Mouse (Mus musculus) telencephalon, adult 2 months (tissue): ENCODE measurements around the gene Fmn2.

Source experiments
- DNase-seq: peaks from one replicate; pipeline ENCODE4 v3.0.0-alpha.2; 2011; ENCODE audit warnings: low read depth, low spot score

Fmn2 gene

DNA sequence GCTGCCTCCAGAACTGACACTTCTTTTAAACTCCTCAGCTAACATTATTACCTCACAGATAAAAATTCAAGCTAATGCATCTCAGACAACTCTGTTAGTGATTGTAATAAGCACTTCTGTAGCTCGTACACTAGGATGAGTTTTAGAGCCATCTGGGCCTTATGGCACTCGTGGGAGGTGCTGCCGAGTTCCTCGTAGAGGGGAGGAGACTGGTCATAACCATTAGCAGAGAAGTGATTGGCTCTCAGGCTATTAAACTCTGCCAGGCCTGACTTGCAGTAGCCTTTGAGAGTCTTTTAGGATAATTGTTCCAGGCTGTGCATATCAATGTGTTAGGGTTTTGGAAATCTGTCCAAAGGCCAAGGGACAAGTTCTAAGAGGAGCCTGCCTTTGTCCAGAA, 55.6 kb downstream of the Fmn2 start:
- no peak for DNase-seq

DNA sequence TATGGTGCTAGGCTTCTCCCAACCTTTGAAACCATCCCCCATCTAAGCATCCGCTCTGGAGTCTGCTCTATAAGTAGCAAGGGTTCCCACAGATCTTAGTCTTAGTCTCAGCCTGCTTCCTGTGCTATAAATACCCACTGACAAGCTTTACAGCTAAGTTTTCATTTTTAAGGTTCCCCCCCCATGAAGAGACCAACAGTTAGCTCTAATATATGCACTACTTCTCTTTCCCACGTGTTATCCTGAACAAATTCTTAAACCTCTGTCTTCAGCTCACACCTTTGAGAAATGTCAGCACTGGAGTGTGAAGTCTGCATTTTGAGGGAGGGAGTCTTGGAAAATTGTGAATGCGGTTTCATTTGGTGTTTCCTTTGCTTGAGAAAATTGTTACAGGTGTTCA, 56.2 kb downstream of the Fmn2 start:
- DNase-seq, result peak; percentile 45

DNA sequence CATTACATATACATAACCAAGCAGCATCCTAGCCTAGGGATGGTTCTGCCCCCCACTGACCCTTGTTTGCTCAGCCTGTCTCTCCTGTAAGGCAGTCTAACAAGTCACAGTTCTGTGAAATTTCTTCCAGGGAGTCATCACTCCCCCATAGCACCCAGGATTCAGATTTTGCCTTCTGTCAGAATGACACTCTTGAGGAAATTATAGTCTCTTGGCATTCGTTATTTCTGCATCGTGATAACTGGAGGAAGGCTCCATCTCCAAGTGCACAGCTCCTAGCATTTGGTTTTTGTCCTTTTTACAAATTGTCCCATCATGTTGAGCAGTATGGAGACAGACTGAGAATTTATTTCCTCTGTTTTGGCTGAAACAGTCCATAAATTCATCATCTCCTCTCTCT, 56.9 kb downstream of the Fmn2 start:
- peak; percentile 79 for DNase-seq

DNA sequence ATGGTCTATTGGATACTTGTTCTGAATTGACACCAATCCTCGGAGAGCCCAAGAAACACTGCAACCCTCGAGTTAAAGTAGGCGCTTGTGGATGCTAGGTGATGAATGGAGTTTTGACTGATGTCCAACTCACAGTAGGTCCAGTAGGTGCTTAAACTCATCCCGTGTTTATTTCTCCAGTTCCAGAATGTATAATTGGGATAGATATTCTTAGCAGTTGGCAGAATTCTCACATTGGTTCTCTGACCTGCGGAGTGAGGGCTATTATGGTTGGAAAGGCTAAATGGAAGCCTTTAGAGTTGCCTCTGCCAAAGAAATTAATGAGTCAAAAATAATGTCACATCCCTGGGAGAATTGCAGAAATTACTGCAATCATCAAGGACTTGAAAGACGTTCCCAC, 62.9 kb downstream of the Fmn2 start:
- no peak for DNase-seq

DNA sequence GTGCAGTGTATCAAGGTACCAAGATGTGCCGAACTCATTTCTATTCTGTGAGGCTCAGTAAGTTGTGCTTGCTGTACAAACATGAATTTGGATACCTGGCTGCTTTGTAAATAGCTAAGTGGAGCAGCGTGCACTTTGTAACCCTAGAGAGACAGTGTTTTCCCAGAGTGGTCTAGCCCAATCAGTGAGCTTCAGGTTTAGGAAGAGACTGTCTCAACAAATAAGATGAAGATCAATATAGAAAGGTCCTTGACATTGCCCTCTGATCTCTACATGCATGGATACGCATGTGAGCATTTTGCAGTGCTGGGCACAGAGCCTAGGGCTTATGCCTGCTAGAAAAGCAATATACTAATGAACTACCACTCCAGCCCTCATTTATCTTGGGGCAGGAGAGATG, 67.0 kb downstream of the Fmn2 start:
- DNase-seq, result no peak

DNA sequence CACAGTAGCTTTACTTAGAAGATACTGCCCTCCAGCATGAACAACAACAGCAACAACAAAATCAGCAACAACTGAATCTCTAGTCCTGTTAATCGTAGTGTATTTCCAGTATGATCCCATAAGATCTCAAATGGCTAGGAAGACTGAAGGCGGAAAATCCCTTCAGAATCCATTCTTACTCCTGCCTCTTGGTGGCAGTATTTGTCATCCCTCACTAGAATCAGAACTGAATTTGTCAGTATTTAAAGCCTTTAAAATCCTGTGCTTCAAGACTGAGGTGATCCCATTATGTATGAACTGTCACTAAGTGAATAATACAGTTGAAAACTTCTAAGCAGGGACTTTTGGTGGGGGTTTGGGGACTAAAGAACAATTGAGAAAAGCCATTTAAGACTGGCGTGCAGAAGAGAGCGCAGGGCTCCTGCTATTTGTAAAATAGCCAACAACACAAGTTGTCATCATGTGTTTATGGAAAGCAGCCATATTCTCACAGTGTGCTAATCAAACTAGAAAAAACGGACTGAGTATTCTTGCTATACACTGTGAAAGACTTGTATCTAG, 90.9 kb downstream of the Fmn2 start:
- peak; percentile 32 for DNase-seq

DNA sequence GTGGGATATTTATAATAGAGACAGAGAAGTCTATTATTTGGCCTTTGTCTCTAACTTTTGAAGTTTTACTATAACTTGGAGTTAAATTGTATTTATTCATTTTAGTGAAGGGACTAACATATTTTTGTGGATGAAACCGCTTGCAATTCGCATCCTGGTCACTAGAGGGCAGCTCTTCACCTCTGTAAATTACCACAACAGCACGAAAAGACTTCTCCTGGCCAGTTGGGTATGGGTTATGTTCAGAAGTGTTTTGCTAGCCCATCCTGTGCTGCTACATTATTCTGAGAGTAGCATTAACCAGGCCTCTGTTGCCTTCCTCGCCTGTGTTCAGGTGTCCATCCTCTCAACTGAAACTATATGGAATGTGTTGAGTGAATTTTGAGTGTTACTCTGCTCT, 93.4 kb downstream of the Fmn2 start:
- peak; percentile 31 for DNase-seq

DNA sequence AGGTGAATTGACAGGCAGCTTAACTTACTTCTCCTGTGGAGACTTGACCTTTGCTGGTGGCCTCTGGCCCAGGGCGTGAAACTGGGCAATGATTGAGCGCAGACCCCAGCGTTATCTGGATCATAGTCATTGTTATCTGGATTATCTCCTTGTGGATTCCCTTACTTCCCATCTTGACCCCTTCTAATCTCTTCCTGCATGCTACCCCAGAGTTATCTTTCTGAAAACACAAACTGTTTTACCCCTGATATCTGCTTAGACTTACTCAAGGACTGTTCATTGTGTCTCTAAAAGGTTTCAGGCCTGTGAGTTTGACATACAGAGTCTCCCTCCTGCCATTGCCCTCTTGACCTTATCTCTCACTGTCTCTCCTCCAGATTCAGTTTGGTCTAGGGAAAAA, 95.9 kb downstream of the Fmn2 start:
- DNase-seq, result no peak

DNA sequence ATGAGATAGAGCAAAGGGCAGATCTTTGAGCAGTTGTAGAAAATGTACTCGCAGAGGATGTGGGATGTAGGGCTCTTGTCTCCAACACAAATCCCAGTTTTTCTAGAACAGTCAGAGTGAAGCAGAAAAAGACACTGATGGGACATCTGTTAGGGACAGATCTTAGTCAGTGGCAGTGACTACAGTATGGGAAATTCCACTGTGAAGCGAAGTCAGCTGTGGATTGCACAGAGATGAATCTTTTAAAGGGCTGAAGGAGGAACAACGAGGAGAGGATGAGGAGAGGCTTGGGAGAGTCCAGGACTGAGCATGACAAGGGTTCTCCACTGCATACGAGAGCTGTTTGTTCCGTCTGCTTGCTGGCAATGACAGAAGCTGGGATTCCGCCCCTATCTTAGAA, 96.6 kb downstream of the Fmn2 start:
- peak; percentile 50 for DNase-seq

DNA sequence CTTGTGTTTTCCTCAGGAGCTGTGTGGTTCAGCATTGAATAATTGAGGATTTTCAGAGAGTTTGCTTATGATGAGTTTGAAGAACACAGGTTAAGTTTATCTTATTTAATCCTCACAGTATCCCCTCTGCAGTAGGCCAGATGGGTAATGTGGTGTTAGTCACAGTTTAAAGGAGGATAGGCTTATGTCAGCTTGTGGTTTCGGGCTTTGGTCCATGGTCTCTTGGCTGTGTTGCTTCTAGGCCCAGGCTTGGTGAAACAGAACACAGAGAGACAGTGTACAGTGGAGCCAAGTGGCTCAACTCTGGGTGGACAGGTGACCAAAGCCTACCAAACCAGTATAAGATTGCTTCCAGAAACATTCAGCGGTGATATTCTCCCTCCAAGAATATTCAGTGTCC, 98.4 kb downstream of the Fmn2 start:
- no peak for DNase-seq

DNA sequence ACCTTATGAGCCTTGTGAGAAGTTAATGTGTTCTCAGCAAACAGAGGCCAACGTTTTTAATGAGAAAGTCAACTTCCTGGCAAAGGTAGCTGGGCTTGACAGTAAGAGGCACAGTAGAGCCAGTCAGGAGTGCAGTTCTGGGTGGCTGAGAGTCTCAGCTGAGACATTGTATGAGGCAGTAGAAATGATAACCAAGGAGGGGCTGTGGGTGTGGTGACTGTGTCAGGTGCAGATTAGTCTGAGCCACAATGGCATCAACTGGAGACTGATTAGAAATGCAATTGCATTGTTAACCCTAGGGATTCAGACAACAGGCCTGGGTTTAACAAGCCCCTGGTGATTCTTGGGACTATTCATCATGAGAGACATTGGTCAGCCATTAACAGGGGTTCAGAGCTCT, 99.0 kb downstream of the Fmn2 start:
- no peak for DNase-seq

DNA sequence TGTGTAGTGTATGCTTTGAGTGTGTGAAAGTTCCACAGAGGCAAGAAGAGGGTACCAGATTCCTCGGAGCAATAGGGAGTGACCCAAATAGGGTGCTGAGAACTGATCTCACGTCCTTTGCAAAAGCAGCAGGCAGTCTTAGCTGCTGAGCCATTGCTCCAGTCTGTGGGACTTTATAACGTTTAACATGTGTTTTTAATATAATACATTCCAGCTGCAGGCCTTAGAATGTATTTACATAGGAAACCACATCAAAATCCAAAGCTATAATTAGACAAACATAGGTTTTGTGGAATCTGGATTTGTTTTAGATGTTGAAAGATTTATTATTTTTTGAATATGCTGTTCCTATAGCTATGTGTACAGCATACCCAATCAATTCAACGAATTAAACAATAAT, 115.7 kb downstream of the Fmn2 start:
- DNase-seq, result no peak

DNA sequence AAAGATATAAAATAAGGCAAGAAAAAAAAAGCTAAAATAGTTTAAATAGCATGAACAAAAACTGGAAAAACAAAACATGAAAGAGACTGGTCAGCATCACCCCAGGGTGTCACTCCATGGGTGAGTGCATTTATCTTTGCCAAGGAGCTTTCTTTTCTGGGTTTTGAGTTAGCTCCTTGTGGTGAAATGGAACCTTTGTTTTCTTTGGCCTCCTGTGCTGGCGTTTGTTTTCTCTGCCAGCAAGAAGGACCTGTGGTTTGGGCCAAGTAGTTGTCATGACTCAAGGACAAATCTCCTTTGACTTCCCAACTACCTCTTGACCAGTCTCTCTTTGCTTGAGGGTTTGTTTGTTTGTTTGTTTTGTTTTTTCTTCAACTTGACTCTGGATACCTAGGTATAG, 119.9 kb downstream of the Fmn2 start:
- DNase-seq, result no peak

DNA sequence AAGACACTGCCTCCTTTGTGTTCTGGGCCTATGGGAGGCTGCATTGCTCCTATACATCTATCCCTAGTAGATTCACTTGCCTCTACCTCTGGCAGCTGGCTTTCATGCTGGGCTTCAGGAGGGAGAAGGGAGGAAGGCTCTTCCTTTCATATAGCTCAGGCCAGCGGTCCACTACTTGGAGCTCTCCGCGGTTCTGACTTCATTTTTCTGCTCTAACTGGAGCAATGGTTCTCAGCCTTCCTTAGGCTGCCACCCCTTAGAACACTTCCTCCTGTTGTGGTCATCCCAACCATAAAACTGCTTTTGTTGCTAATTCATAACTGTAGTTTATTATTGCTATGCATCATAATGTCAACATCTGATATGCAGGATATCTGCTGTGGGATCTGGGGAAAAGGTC, 121.4 kb downstream of the Fmn2 start:
- DNase-seq, result no peak

DNA sequence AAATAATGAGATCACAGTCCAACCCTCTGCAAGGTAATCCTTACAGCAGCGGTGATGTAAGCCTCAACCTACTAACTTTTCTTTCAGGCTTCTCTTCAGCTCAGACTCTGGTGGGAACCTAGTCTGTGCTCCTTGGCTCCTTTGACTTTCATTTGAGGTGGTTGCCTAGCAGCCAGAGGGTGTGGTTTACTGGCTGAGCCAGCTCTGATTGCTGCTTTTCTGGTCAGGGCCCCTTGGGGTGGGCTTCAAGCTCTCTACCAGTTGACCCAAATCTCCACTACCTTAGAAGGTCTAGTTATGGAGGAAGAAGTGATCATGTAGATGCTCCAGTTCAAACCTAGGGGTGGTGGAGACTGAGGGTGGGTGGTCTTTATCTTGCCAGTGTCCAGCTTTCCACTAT, 128.4 kb downstream of the Fmn2 start:
- DNase-seq, result no peak

DNA sequence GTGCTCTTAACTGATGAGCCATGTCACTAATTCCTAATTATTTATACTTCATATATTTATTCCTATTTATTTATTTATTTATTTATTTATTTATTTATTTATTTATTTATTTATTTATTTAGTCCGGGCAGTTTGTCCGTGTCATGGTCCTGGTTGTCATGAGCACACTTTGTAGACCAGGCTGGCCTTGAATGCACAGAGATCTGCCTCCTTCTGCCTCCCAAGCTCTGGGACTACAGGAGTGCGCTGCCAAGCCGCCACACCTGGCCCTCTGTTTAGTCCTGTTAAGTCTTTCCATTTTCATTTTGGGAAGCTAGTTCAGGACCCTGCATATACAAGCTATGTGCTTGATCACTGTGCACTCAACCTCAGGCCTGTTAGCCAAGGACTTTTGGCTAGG, 134.7 kb downstream of the Fmn2 start:
- no peak for DNase-seq

DNA sequence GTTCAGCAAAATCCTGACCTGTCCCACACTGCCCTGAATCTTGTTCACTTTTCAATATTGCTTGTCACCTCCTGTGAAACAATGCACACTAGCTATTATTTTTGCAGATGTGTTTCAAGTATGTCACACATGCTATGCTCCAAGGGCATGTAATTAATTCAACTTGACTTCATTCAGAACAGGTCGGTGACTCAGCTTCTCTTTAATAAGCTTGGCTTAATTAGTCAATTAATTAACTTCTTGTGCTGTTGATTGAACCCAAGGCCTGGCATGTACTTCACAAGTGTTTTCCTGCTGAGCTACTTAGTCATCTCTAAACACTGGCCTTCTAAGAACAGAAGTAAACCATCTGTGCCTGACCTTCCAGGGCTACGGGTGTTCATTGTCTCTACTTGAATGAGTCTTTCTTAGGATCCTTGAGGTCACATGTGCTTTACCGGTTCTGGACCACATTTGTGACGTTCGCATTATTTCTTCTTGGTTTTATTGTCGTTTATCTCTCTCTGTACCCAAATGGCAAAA, 136.0 kb downstream of the Fmn2 start:
- DNase-seq, result no peak

DNA sequence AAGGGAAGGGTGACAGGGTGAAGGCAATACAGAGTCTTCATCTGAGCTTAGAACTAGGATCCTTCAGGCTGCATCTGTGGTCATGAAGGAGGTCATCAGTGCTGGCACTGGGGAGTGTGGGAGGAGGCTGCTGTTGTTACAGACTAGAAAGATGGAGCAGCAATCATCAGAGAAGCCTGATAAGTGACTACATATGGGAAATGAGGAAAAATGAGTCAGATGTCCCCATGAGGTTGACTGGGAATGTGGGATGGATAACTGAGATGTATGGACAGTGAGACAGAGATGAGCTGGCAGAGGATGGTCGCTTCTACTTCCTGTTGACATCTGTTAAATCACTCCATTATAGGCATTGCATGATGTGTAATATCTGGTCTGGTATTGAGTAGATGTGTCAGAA, 139.3 kb downstream of the Fmn2 start:
- DNase-seq, result no peak

DNA sequence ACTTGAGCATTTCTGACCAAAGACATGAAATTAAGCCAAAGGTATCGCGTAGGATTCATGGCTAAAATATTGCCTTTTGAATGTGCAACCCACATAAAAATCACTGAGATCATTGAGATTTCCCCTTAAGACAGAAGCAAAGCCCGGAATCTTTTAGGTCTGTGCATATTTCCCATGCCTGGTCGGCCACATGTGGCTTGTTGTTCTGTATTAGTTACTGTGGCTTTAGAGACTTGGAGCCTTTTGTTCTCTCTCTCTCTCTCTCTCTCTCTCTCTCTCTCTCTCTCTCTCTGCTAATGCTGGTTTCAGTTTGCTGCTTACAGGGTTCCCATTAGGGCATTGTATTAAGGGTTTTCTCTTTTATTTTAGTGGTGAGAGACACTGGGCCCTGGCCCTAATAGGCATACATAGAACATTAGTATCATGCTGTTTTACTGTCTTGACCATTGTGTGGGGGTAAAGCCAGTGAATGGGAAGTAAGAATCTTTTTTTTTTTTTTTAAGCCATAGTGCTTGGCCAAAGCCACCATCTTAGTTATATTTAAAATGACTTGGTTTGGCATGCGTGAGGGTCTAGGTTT, 141.9 kb downstream of the Fmn2 start:
- DNase-seq, result no peak

DNA sequence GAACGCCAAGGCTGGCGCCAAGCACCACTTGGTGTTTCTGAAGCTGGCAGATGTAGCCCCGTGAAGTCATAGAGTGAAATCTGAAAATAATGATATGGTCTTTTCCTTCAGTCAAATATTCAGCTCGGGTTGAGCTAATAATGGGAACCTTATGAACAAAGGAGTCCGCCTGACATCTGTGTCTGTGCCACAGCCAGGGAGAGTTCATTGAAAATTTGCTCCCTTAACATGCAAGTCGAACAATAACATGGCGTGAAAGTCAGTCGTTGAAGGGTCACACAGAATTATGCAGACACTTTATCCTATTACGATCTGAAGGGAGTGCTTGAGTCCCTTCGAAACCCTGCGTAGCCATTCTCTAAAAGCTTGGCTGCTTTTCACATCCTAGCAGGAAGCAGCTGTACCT, 147.8 kb downstream of the Fmn2 start:
- no peak for DNase-seq

DNA sequence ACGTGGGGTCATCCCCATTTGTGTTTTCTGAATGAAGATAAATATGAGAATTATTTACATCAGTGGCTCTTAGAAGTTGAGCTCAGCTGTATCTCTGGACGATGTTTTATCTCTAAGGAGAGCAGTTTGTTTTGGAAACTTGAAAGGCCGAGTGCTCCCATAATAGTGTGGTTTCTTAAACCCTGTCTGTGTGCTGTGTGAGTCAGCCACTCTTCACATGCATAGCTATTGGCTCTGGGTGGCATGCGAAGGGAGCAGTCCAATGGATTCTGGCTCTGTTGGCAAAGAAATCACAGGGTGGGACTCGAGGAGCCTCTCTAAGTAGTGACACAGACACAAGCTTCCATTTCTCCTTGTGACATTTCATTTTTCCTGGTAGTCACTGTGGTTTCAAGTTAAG, 152.9 kb downstream of the Fmn2 start:
- DNase-seq, result no peak

DNA sequence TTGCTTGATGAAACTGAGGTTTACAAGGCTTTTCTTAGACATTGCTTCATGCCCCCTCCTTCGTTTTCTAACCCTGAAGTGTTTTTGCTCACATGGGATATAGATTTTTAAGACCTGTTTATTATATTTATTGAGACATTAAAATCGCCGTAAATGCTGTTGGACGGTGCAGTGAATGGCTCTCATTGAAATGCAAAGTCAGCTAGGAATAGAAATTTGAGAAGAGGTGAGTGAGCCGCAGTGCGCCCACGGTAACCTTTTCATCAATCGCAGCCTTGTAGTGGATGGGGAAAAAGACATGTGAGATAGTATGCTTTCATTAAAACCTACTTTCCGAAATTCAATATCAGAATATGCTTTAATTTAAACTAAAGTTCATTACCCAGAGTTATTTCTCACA, 153.7 kb downstream of the Fmn2 start:
- DNase-seq, result no peak

DNA sequence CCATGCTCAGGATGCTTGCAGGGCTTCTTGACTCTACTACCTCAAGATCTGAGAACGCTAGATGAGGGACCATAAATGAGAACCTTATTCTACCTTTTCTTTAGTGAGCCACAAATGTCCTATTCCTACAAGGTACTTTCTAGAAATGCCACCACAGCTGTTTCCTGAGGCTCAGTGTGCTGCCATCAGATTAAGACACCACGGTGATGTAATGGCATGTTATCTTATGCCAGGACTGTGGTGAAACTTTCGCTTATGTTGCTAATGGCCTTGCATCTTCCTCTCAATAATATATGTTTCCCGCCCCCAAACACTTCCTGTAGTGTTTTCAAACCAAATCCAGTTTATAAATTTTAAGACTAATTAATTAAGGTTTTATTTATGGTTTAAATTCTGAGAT, 154.9 kb downstream of the Fmn2 start:
- no peak for DNase-seq
